Mouse (Mus musculus) testis, postnatal 10 days (tissue): ENCODE data around the gene Bicra.

Experiments
- DNase-seq: peaks from one replicate; pipeline ENCODE4 v3.0.0; 2021; ENCODE audit warnings: low spot score

The Bicra gene

GRCm38 (mm10) chr7:16014521-16015175, 33.1 kb downstream of the Bicra start:
- DNase-seq, result no peak

GRCm38 (mm10) chr7:16013722-16014275, 33.9 kb downstream of the Bicra start:
- DNase-seq, result no peak

GRCm38 (mm10) chr7:16012576-16013263, 35.0 kb downstream of the Bicra start:
- peak; percentile 78 for DNase-seq

GRCm38 (mm10) chr7:16011418-16012085, 36.2 kb downstream of the Bicra start:
- no peak for DNase-seq

GRCm38 (mm10) chr7:16010649-16011048, 37.1 kb downstream of the Bicra start:
- no peak for DNase-seq

GRCm38 (mm10) chr7:16009636-16010035, 38.1 kb downstream of the Bicra start:
- no peak for DNase-seq

GRCm38 (mm10) chr7:16005020-16005419, 42.7 kb downstream of the Bicra start:
- DNase-seq, result no peak

GRCm38 (mm10) chr7:16004177-16004856, 43.4 kb downstream of the Bicra start:
- DNase-seq, result no peak

- no peak for DNase-seq
Observed at GRCm38 (mm10) chr7:16003032-16003431, 44.7 kb downstream of the Bicra start.

GRCm38 (mm10) chr7:16002171-16002570, 45.5 kb downstream of the Bicra start:
- DNase-seq, result no peak

- no peak for DNase-seq
Observed at GRCm38 (mm10) chr7:16001691-16002090, 46.0 kb downstream of the Bicra start.

- DNase-seq, result no peak
Observed at GRCm38 (mm10) chr7:15993789-15994188, 53.9 kb downstream of the Bicra start.

GRCm38 (mm10) chr7:15993152-15993551, 54.6 kb downstream of the Bicra start:
- no peak for DNase-seq

GRCm38 (mm10) chr7:15991764-15992163, 56.0 kb downstream of the Bicra start:
- no peak for DNase-seq

GRCm38 (mm10) chr7:15987661-15988356, 59.9 kb downstream of the Bicra start:
- no peak for DNase-seq

- no peak for DNase-seq
Observed at GRCm38 (mm10) chr7:15982729-15983407, 64.9 kb downstream of the Bicra start.

- peak; percentile 64 for DNase-seq
Observed at GRCm38 (mm10) chr7:15981538-15981937, 66.2 kb downstream of the Bicra start.

- peak; percentile 62 for DNase-seq
Observed at GRCm38 (mm10) chr7:15980246-15980645, 67.5 kb downstream of the Bicra start.

GRCm38 (mm10) chr7:15975904-15976303, 71.8 kb downstream of the Bicra start:
- peak; percentile 73 for DNase-seq

GRCm38 (mm10) chr7:15975451-15975850, 72.3 kb downstream of the Bicra start:
- peak; percentile 70 for DNase-seq

- peak; percentile 83 for DNase-seq
Observed at GRCm38 (mm10) chr7:15974712-15975111, 73.0 kb downstream of the Bicra start.
